Mouse (Mus musculus): ENCODE measurements at regions not wholly inside any gene's neighbourhood (a gene's known extent, or its start where the extent isn't known, plus 50 kb on each side); places are given as distances from the start of the nearest gene placed in this dataset.

GRCm38 (mm10) chr6:107303676-107304369, 225.7 kb upstream of the Lrrn1 start:
- TF ChIP-seq CTCF (IDR thresholded peaks at IDR 0.05; ENCODE audit: control insufficient read depth, insufficient read depth, insufficient read length) (no peak), CEBPB (IDR thresholded peaks at IDR 0.05; ENCODE audit: low read depth) (no peak)

All from C2C12 (cell line).